Mouse (Mus musculus) intestine, embryonic 16.5 days (tissue): ENCODE data around the gene Rapgef5. TPM values are rescaled to one million over a fixed set of nuclear protein-coding genes. Genes with fewer than 3 reads are reported as not detected.

Source experiments
- ATAC-seq: fragments of 200-750 bp; cut with Nextera tagmentation; 2 replicates; pipeline ENCODE4 v1.8.0; 2017; ENCODE audit warnings: moderate TSS enrichment, moderate library complexity
- H3K27ac ChIP-seq: fragments of 300-500 bp; sonication (generic); 2 replicates; pipeline ENCODE4 v1.5.1; 2014; ENCODE audit warnings: mild to moderate bottlenecking, low read length
- H3K27me3 ChIP-seq: fragments of 300-500 bp; sonication (generic); replicated peaks from 2 replicates; pipeline ENCODE4 v1.6.1; 2014; ENCODE audit warnings: low read length, control low read depth, mixed read lengths; ENCODE audit not compliant: control insufficient read depth, insufficient read depth
- H3K36me3 ChIP-seq: fragments of 300-500 bp; sonication (generic); 2 replicates; pipeline ENCODE4 v1.6.1; 2014; ENCODE audit warnings: low read length, control low read depth; ENCODE audit not compliant: control insufficient read depth, insufficient read depth
- H3K4me1 ChIP-seq: fragments of 300-500 bp; sonication (generic); 2 replicates; pipeline ENCODE4 v1.6.1; 2014; ENCODE audit warnings: low read length, control low read depth, mixed read lengths; ENCODE audit not compliant: control insufficient read depth, insufficient read depth
- H3K4me2 ChIP-seq: fragments of 300-500 bp; sonication (generic); 2 replicates; pipeline ENCODE4 v1.6.1; 2014; ENCODE audit warnings: low read depth, low read length, control low read depth
- H3K4me3 ChIP-seq: fragments of 300-500 bp; sonication (generic); 2 replicates; pipeline ENCODE4 v1.5.1; 2014; ENCODE audit warnings: mild to moderate bottlenecking, low read length
- H3K9ac ChIP-seq: fragments of 300-500 bp; sonication (generic); 2 replicates; pipeline ENCODE4 v1.6.1; 2014; ENCODE audit warnings: low read depth, low read length
- H3K9me3 ChIP-seq: fragments of 300-500 bp; sonication (generic); 2 replicates; pipeline ENCODE4 v1.6.1; 2016; ENCODE audit warnings: low read length, control low read depth; ENCODE audit not compliant: control insufficient read depth
- WGBS: fragments of 180-500 bp; shearing (Covaris S2); extraction: QIAGEN DNeasy Blood & Tissue Kit; methylation state at CpG from one replicate; pipeline ENCODE4 v1.1.7; 2014; 5-methylcytosine and 5-hydroxymethylcytosine counted together
- polyA plus RNA-seq: library from polyadenylated mRNA; unstranded; fragments of >200 nt; fragmentation: Nextera tagmentation; extraction: Ambion mirVana; gene quantifications from 2 replicates; pipeline ENCODE4 v1.2.1, GENCODE M21; 2015

The Rapgef5 gene
- polyA plus RNA-seq, 1 experiment from 2014 or later = 5.2 TPM

DNA sequence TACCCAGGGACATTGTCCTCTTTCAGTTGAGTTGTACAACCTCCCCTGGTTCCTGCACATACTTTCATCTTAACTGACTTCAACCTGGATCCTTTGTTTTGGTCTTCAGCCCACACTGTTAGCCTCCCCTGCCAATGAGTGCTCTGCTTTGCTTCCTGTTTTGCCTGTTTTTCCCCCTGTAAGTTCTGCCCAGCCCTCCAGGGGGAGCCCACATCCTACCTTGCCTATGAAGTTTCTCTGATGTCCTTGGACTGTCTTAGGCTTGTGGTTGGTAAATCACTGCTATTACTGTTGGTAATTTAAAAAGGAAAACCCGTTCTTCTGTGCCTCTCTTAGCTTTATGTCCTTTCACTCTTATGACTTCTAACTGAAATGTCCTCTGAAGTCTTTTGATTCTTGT lies 69.8 kb downstream of the Rapgef5 start:
- Histone ChIP-seq H3K27ac (no peak overlapping the region), H3K4me3 (no peak overlapping the region), H3K4me2 (no peak overlapping the region), H3K4me1 (no peaks in the 10 kb centered on the region), H3K27me3 (no peaks in the 10 kb centered on the region), H3K9ac (no peak overlapping the region), H3K36me3 (no peaks in the 10 kb centered on the region), H3K9me3 (no peaks in the 10 kb centered on the region)
- 0 out of 2 replicates have a peak, but pooled peaks have one; percentile 21 for ATAC-seq
- 27% methylated on average over 1 of the region's 1 CpGs for WGBS

DNA sequence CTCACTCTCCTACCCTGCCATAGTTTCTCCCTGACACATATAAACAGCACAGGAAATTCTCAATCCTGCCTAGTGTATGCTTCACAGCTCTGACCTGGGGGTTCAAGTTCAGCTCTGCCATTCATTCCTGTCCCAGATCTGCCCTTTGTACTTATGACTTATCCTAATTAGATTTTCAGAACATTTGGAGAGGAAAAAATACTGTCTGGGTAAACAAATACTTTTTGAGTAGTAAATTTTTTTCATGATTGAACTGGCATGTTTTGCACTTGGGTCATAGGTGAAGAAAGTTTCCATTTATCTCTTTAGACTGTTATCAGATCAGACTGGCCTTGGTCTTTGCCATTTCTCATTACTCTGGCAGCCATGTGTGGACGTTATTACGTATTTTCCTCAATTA lies 72.9 kb downstream of the Rapgef5 start:
- 74% methylated on average over 2 of the region's 2 CpGs for WGBS
- Histone ChIP-seq H3K27me3 (no peaks in the 10 kb centered on the region), H3K27ac (no peak overlapping the region), H3K4me3 (no peak overlapping the region), H3K36me3 (no peaks in the 10 kb centered on the region), H3K9ac (no peak overlapping the region), H3K4me1 (no peaks in the 10 kb centered on the region), H3K4me2 (no peak overlapping the region), H3K9me3 (no peaks in the 10 kb centered on the region)
- ATAC-seq = no peak

DNA sequence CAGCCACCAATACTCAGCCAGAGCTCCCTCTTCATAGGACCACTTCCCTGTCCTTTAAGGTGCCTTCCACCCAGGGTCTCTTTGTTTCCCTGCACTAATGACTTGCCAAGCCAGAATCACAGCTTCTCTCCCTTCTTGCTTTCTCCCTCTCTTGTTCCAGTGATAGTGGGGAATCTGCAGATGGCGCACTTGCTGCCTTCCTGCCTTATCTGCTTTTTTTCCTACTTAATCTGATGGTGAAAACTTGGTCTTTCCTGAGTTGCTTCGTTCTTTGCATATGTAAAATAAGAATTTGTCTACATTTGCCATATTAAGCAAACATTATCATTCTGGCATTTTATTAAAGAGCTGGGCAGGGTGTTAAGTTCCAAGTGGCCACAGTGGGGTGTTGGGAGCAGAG lies 75.7 kb downstream of the Rapgef5 start:
- Histone ChIP-seq H3K36me3 (no peaks in the 10 kb centered on the region), H3K27me3 (no peaks in the 10 kb centered on the region), H3K4me2 (no peak overlapping the region), H3K4me3 (no peak overlapping the region), H3K9ac (no peak overlapping the region), H3K4me1 (no peaks in the 10 kb centered on the region), H3K9me3 (no peaks in the 10 kb centered on the region), H3K27ac (no peak overlapping the region)
- WGBS = 34% methylated on average over 2 of the region's 2 CpGs
- no peak for ATAC-seq

DNA sequence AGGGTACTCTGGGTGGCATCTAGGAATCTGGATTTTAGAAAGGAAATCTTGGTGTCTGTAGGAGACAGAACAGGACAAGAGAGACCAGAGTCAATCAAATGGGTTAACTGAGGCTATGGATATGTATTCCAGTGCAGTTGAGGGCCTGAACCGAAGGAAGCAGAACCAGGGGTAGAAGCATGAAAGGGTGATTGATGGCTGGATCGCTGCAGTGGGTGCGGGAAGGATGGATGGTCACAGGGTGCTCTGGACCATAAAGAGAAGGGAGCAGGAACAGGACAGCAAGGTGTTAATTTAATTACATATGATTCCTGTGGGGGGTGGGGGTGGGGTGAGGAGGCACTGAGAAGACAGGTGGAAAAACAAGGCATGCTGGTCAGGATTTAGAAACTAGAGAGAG lies 76.3 kb downstream of the Rapgef5 start:
- Histone ChIP-seq H3K4me2 (no peak overlapping the region), H3K27me3 (no peaks in the 10 kb centered on the region), H3K9me3 (no peaks in the 10 kb centered on the region), H3K4me1 (no peaks in the 10 kb centered on the region), H3K27ac (no peak overlapping the region), H3K9ac (no peak overlapping the region), H3K36me3 (no peaks in the 10 kb centered on the region), H3K4me3 (no peak overlapping the region)
- 59% methylated on average over 3 of the region's 3 CpGs for WGBS
- ATAC-seq = no peak

DNA sequence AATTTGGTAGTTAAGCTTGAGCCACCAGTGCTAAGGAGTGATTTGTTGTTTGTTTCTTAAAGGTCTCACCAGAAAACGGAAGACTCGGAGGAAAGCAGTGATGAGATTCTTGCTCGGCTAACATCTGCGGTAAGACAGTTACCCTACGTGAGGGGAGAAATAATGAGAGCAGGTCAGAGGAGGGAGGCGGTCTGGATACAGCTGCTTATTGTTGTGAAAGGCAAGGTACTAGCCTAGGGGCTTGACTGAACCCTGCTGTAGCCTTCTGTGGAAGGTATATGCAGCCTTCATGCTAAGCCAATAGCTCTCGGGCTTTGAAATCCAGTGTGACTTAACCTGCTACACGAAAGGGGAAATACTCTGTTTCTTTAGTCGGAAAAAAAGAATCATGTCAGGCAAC lies 78.9 kb downstream of the Rapgef5 start:
- ATAC-seq = no peak
- H3K9me3 ChIP-seq = no peaks in the 10 kb centered on the region
- no peaks in the 10 kb centered on the region for H3K4me1 ChIP-seq
- no peak overlapping the region for H3K4me3 ChIP-seq
- no peak overlapping the region for H3K27ac ChIP-seq
- WGBS = 74% methylated on average over 9 of the region's 9 CpGs
- H3K36me3 ChIP-seq = no peaks in the 10 kb centered on the region
- H3K9ac ChIP-seq = no peak overlapping the region
- H3K4me2 ChIP-seq = no peak overlapping the region
- no peaks in the 10 kb centered on the region for H3K27me3 ChIP-seq

DNA sequence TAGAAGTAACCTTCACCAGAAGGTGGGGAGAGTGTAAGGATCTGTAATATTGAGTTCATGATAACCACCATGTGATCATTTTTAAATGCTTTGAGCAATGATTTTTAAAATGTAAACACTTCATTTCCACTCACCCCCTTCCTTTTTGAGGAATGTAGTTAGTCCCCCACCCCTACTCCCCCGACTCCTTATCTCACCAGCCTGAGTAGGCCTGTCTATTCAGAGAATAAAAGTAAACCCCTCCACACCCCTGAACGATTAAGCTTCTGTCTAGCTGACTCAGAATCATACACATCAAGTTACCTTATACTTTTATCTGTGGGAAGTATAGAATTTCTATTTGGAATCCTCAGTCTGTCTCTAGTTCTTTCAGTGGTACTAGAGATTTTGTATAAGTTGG lies 81.9 kb downstream of the Rapgef5 start:
- Histone ChIP-seq H3K4me2 (no peak overlapping the region), H3K9ac (no peak overlapping the region), H3K4me1 (no peaks in the 10 kb centered on the region), H3K9me3 (no peaks in the 10 kb centered on the region), H3K27me3 (no peaks in the 10 kb centered on the region), H3K27ac (no peak overlapping the region), H3K4me3 (no peak overlapping the region), H3K36me3 (no peaks in the 10 kb centered on the region)
- no peak for ATAC-seq
- WGBS = 42% methylated on average over 2 of the region's 2 CpGs

DNA sequence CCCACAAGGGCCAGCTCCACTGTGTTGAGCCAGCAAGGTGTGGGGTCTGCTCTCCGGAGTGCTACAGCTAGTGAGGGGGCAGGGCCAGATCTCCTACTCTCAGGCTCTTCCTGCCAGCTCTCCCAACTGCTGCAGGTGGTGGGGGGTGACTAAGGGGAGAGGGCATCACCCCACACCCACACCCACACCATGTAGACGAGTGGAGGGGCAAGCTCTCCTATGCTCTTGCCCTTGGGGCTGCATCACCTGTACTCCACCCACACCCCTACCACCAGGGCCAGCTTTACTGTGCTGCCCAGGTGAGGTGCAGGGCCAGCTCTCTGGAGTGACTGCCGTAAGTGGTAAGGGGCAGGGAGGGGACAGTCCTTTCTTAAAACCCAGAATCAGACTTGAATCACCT lies 89.7 kb downstream of the Rapgef5 start:
- Histone ChIP-seq H3K27me3 (no peaks in the 10 kb centered on the region), H3K4me1 (no peaks in the 10 kb centered on the region), H3K4me3 (no peak overlapping the region), H3K4me2 (no peak overlapping the region), H3K9ac (no peak overlapping the region), H3K9me3 (no peaks in the 10 kb centered on the region), H3K27ac (no peak overlapping the region), H3K36me3 (no peaks in the 10 kb centered on the region)
- 74% methylated on average over 3 of the region's 3 CpGs for WGBS
- ATAC-seq = no peak

DNA sequence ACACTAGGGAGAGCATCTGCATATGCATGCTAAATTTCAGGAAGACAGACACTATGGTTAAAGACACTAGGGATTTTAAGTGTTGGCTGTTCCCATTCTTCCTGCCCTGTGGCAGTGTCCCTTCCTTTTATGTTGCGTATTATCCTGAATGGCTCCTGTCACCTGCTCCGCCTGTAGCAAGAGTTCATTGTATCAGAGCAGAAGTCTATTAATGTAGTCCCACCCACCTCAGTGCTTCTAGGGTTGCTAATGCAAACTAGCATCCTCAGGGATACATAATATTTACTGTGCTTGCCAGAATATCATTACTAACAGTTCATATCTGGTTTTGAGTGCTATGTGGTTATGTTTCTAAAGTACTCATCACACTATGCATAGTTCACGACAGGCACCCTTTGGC lies 96.4 kb downstream of the Rapgef5 start:
- Histone ChIP-seq H3K9ac (no peak overlapping the region), H3K4me3 (no peak overlapping the region), H3K27ac (no peak overlapping the region), H3K27me3 (no peaks in the 10 kb centered on the region), H3K4me2 (no peak overlapping the region), H3K4me1 (no peaks in the 10 kb centered on the region), H3K9me3 (no peaks in the 10 kb centered on the region), H3K36me3 (no peaks in the 10 kb centered on the region)
- WGBS = 81% methylated on average over 3 of the region's 3 CpGs
- ATAC-seq = no peak

DNA sequence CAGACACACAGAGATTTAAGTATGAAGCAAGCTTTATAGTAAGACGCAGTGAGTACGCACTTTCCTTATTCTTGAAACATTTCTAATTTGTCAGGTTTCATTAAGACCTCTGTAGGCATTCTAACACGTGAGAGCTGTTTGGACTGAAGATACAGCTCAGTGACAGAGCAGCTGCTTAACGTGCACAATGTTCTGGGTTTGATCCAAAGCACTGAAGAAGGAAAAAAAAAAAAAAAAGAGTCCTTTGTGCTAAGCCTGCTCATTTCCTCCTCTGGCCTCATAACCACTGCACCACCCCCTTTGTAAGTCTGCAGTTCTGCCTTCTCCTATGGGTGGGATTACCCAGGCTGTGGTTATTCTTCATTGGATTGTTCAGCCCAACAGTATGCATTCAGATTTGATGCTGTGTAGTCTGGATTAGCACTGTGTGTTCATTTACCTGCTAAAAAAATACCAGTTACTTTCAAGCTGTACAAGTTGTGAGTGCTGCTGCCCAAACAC lies 103.3 kb downstream of the Rapgef5 start:
- Histone ChIP-seq H3K27ac (no peak overlapping the region), H3K36me3 (no peaks in the 10 kb centered on the region), H3K9ac (no peak overlapping the region), H3K4me2 (no peak overlapping the region), H3K4me3 (no peak overlapping the region), H3K9me3 (no peaks in the 10 kb centered on the region), H3K27me3 (no peaks in the 10 kb centered on the region), H3K4me1 (no peaks in the 10 kb centered on the region)
- WGBS = 55% methylated on average over 4 of the region's 4 CpGs
- ATAC-seq = no peak

DNA sequence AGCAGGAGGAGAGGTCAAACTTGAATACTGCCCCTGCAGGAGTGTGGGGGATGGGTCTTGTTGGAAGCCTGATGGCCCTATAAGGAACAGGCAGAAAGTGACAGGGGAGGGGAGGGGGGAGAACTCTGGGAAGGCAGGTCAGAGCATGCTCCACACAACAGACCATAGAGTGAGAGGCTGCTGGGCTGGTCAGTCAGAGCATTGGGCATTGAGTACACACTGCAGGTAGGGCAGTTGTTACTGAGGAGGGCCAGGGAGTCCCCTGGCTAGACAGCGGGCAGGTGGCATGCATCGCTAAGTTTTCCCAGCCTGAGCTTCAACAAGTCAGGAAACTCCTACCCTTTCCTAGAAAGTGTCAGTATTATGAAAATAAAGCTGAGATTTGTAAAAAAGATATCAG lies 106.7 kb downstream of the Rapgef5 start:
- Histone ChIP-seq H3K4me3 (no peak overlapping the region), H3K27ac (no peak overlapping the region), H3K36me3 (no peaks in the 10 kb centered on the region), H3K4me1 (peaks cover 3% of the 10 kb centered on the region; the same call in 1 of the 2 replicates), H3K9ac (no peak overlapping the region), H3K9me3 (no peaks in the 10 kb centered on the region), H3K27me3 (no peaks in the 10 kb centered on the region), H3K4me2 (no peak overlapping the region)
- no peak for ATAC-seq
- 88% methylated on average over 2 of the region's 2 CpGs for WGBS
